Comparison of ENCODE assay signal across 28 mouse cellular contexts in the genomic region with DNA sequence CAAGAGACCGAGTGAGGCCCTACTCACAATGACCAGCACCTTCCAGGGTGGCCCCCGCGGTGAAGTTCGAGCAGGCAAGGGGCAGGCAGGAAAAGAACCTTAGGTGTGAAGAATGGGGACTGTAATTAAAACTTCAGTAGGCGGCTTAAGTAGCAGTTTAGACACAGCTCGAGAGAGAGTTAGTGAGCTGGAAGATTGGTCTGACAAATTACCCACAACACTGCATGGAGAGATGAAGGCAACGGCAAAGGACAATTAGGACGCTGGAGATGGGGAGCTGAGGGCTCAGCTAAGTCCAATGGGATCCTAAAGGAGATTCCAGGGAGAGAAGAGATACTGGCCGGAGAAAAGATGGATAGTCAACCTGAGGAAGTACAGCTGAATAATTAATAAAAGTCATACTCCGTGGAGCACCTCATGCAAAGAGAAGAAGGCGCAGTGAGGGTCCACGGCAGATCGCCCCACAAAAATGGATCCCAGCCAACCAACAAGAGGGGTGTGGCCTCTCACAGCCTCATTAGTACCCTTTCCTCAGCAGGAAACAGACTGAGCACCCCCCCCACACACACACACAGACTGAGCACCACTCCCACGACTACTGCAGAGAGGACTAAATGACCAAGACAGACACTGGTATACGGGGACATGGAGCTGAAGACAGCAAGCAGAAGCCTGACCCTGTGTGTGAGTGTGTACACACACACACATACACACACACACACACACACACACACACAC. TPM values are rescaled to one million over a fixed set of nuclear protein-coding genes. Genes with fewer than 3 reads are reported as not detected.
DNase-seq lines count a peak whose midpoint lies in the region; ATAC-seq and TF ChIP-seq lines count a peak whose summit lies in the region.
"Had no signal": no experiment of that assay in that cellular context is flagged by ENCODE, and none has a peak within 500 bp of the region (broad histone marks: within the 10 kb centered on the region; RNA-seq: fewer than 3 reads in every experiment).

No protein-coding gene starts in this region.

- no peaks in the 10 kb centered on the region for H3K9me3 ChIP-seq in forebrain, embryonic 11.5 days (ENCODE audit: control insufficient read depth, low read length)
- peaks cover 3% of the 10 kb centered on the region; the same call in 1 of the 2 replicates for H3K9me3 ChIP-seq in forebrain, embryonic 10.5 days
- H3K9me3 ChIP-seq in midbrain, embryonic 12.5 days, result no peaks in the 10 kb centered on the region
- H3K9me3 ChIP-seq in midbrain, embryonic 13.5 days, result no peaks in the 10 kb centered on the region
- 0 out of 2 replicates have a peak, but pooled peaks cover 2% of the 10 kb centered on the region for H3K9me3 ChIP-seq in limb, embryonic 13.5 days
- H3K9me3 ChIP-seq: hindbrain, embryonic 12.5 days; intestine, embryonic 15.5 days; stomach, embryonic 15.5 days had no signal

- WGBS in forebrain, embryonic 11.5 days, result 50% methylated on average over 15 of the region's 15 CpGs
- WGBS in forebrain, embryonic 10.5 days, result 58% methylated on average over 15 of the region's 15 CpGs
- WGBS in midbrain, embryonic 12.5 days, result 66% methylated on average over 15 of the region's 15 CpGs
- WGBS in midbrain, embryonic 13.5 days, result 62% methylated on average over 14 of the region's 15 CpGs
- WGBS in limb, embryonic 13.5 days, result 57% methylated on average over 15 of the region's 15 CpGs

- DNase-seq in forebrain, embryonic 11.5 days (ENCODE audit: low spot score), result no peak
- DNase-seq in forebrain, embryonic 10.5 days (ENCODE audit: extremely low spot score, low spot score), result no peak
- no peak for DNase-seq in left cerebral cortex, adult 2 months (ENCODE audit: extremely low spot score in 1 of 2, low spot score in 2 of 2)
- no peak for DNase-seq in adrenal gland, postnatal 4 days (ENCODE audit: low spot score in 2 of 2)
- DNase-seq in spleen, adult 18-20 months, result no peak
- DNase-seq: adrenal gland, postnatal 10 days; cerebellum, adult 18-20 months; cerebellum, postnatal 10 days; gastrocnemius, postnatal 25 days; heart, adult 11 months; heart, postnatal 36 days; kidney, adult 2 months; liver; lung, adult 2 months; lung, postnatal 10 days had no signal

- ATAC-seq in forebrain, embryonic 11.5 days (replicated peaks; ENCODE audit: low FRiP score), result peak; percentile 63; the same call in 1 of the 2 replicates
- 0 out of 2 replicates have a peak, but pooled peaks have one; percentile 34 for ATAC-seq in midbrain, embryonic 12.5 days (ENCODE audit: low FRiP score, low read depth)
- ATAC-seq in midbrain, embryonic 13.5 days, result no peak
- ATAC-seq in limb, embryonic 13.5 days (ENCODE audit: low FRiP score, low read depth), result no peak
- ATAC-seq: hindbrain, postnatal 0 days; intestine, embryonic 15.5 days had no signal

- H3K4me1 ChIP-seq in forebrain, embryonic 11.5 days (replicated peaks; ENCODE audit: control insufficient read depth, insufficient read depth, low read length), result no peaks in the 10 kb centered on the region
- peaks cover 14% of the 10 kb centered on the region for H3K4me1 ChIP-seq in forebrain, embryonic 10.5 days
- peaks cover under 1% of the 10 kb centered on the region; the same call in 1 of the 2 replicates for H3K4me1 ChIP-seq in midbrain, embryonic 12.5 days
- H3K4me1 ChIP-seq in midbrain, embryonic 13.5 days (replicated peaks), result peaks cover under 1% of the 10 kb centered on the region; the same call in 1 of the 2 replicates
- H3K4me1 ChIP-seq in limb, embryonic 13.5 days, result peaks cover 21% of the 10 kb centered on the region

- peaks cover 2% of the 10 kb centered on the region; the same call in 1 of the 2 replicates for H3K27me3 ChIP-seq in forebrain, embryonic 11.5 days (ENCODE audit: control insufficient read depth, insufficient read depth, low read length)
- H3K27me3 ChIP-seq in forebrain, embryonic 10.5 days (ENCODE audit: poor library complexity, severe bottlenecking), result peaks cover 48% of the 10 kb centered on the region; the same call in 1 of the 2 replicates
- H3K27me3 ChIP-seq in midbrain, embryonic 12.5 days, result no peaks in the 10 kb centered on the region
- no peaks in the 10 kb centered on the region for H3K27me3 ChIP-seq in midbrain, embryonic 13.5 days
- no peaks in the 10 kb centered on the region for H3K27me3 ChIP-seq in limb, embryonic 13.5 days
- H3K27me3 ChIP-seq: CH12.LX; hindbrain, embryonic 12.5 days; intestine, embryonic 15.5 days; neural tube, embryonic 12.5 days; stomach, embryonic 15.5 days had no signal

- no peak overlapping the region for H3K4me3 ChIP-seq in forebrain, embryonic 11.5 days (ENCODE audit: low read depth, low read length)
- H3K4me3 ChIP-seq in forebrain, embryonic 10.5 days, result no peak overlapping the region
- no peak overlapping the region for H3K4me3 ChIP-seq in midbrain, embryonic 12.5 days
- no peak overlapping the region for H3K4me3 ChIP-seq in midbrain, embryonic 13.5 days (replicated peaks)
- H3K4me3 ChIP-seq in limb, embryonic 13.5 days, result no peak overlapping the region
- H3K4me3 ChIP-seq in left cerebral cortex, adult 2 months, result no peak overlapping the region
- H3K4me3 ChIP-seq: erythroblast, embryonic 14.5 days; hindbrain, embryonic 12.5 days; intestine, embryonic 15.5 days; myocyte; neural tube, embryonic 12.5 days; stomach, embryonic 15.5 days had no signal

- intact Hi-C loops in left cerebral cortex, adult 2 months (cut with DNase I), result no loop called here

- TF ChIP-seq CTCF in left cerebral cortex, adult 2 months (IDR thresholded peaks at IDR 0.05), result no peak

- H3K4me2 ChIP-seq in forebrain, embryonic 11.5 days (ENCODE audit: low read depth, low read length, severe bottlenecking), result no peak overlapping the region
- H3K4me2 ChIP-seq in midbrain, embryonic 12.5 days (replicated peaks), result no peak overlapping the region
- H3K4me2 ChIP-seq in midbrain, embryonic 13.5 days (replicated peaks), result no peak overlapping the region
- no peak overlapping the region for H3K4me2 ChIP-seq in limb, embryonic 13.5 days (replicated peaks)
- H3K4me2 ChIP-seq: heart, embryonic 11.5 days; hindbrain, embryonic 12.5 days; intestine, embryonic 15.5 days; neural tube, embryonic 12.5 days; stomach, embryonic 15.5 days had no signal

- no peaks in the 10 kb centered on the region for H3K36me3 ChIP-seq in forebrain, embryonic 11.5 days (ENCODE audit: control insufficient read depth, insufficient read depth, low read length)
- peaks cover 13% of the 10 kb centered on the region for H3K36me3 ChIP-seq in forebrain, embryonic 10.5 days (replicated peaks)
- H3K36me3 ChIP-seq in midbrain, embryonic 12.5 days, result 0 out of 2 replicates have a peak, but pooled peaks cover 1% of the 10 kb centered on the region
- H3K36me3 ChIP-seq in midbrain, embryonic 13.5 days, result peaks cover 5% of the 10 kb centered on the region; the same call in 1 of the 2 replicates
- H3K36me3 ChIP-seq in limb, embryonic 13.5 days, result peaks cover 26% of the 10 kb centered on the region
- H3K36me3 ChIP-seq: intestine, embryonic 15.5 days; neural tube, embryonic 12.5 days; stomach, embryonic 15.5 days had no signal

- no peak overlapping the region for H3K9ac ChIP-seq in forebrain, embryonic 11.5 days (ENCODE audit: low read length)
- H3K9ac ChIP-seq in midbrain, embryonic 12.5 days (replicated peaks), result no peak overlapping the region
- no peak overlapping the region for H3K9ac ChIP-seq in midbrain, embryonic 13.5 days (replicated peaks)
- H3K9ac ChIP-seq in limb, embryonic 13.5 days, result no peak overlapping the region
- H3K9ac ChIP-seq: hindbrain, embryonic 12.5 days; intestine, embryonic 15.5 days; liver, embryonic 14.5 days; neural tube, embryonic 12.5 days; stomach, embryonic 15.5 days had no signal

- no peak overlapping the region for H3K27ac ChIP-seq in forebrain, embryonic 11.5 days (ENCODE audit: low read depth, low read length)
- H3K27ac ChIP-seq in forebrain, embryonic 10.5 days, result no peak overlapping the region
- H3K27ac ChIP-seq in midbrain, embryonic 12.5 days (replicated peaks), result no peak overlapping the region
- no peak overlapping the region for H3K27ac ChIP-seq in midbrain, embryonic 13.5 days
- peak overlapping the region; percentile 67; the same call in 1 of the 2 replicates for H3K27ac ChIP-seq in limb, embryonic 13.5 days
- H3K27ac ChIP-seq in left cerebral cortex, adult 2 months, result no peak overlapping the region
- H3K27ac ChIP-seq: hindbrain, embryonic 12.5 days; hindbrain, postnatal 0 days; intestine, embryonic 15.5 days; liver, embryonic 14.5 days; neural tube, embryonic 12.5 days; stomach, embryonic 15.5 days had no signal

RNA-seq across cellular contexts. Expression of gene Rab22a, which starts 17.1 kb away (rescaled TPM):
- 34.7 and 38.4 TPM in 2 replicates for polyA plus RNA-seq in forebrain, embryonic 11.5 days (2014; fragmentation: Nextera tagmentation; extraction: Ambion mirVana)
- 23.0 and 25.2 TPM in 2 replicates for polyA plus RNA-seq in forebrain, embryonic 10.5 days (2016; fragmentation: Nextera tagmentation; extraction: Ambion mirVana)
- polyA plus RNA-seq in midbrain, embryonic 12.5 days (2016; fragmentation: Nextera tagmentation; extraction: Ambion mirVana), result 41.4 and 42.5 TPM in 2 replicates
- polyA plus RNA-seq in midbrain, embryonic 13.5 days (2015; fragmentation: Nextera tagmentation; extraction: Ambion mirVana), result 32.8 and 33.5 TPM in 2 replicates
- polyA plus RNA-seq in limb, embryonic 13.5 days (2015; fragmentation: Nextera tagmentation; extraction: Ambion mirVana), result 39.4 and 46.4 TPM in 2 replicates
- 10 to 100 TPM; 26.3 to 28.1 TPM for total RNA-seq in left cerebral cortex, adult 2 months (2021)
- 10 to 100 TPM; 34.6 to 35.0 TPM for total RNA-seq in adrenal gland, postnatal 4 days (2021)

Comparison
In these comparisons a context has a peak if more than half of its experiments do, and no peak if none do; other contexts are left out.
1. ATAC-seq: peak in forebrain, embryonic 11.5 days (single experiment) and midbrain, embryonic 12.5 days (single experiment); none in midbrain, embryonic 13.5 days (single experiment) and limb, embryonic 13.5 days (single experiment).